Mouse (Mus musculus) liver, adult 2 months (tissue): ENCODE results near the gene Atg3. TPM values are rescaled to one million over a fixed set of nuclear protein-coding genes. Genes with fewer than 3 reads are reported as not detected.

ENCODE experiments used
- DNase-seq: peaks from one replicate; pipeline ENCODE4 v3.0.0-alpha.2; 2011; ENCODE audit warnings: low read depth, low spot score; ENCODE audit errors: extremely low read depth
- H3K27ac ChIP-seq: fragments of 200-500 bp; replicated peaks from 2 replicates; pipeline ENCODE4 v1.5.1; 2012; ENCODE audit warnings: low read depth, mild to moderate bottlenecking, control low read depth, inconsistent platforms, low read length; ENCODE audit not compliant: insufficient read depth
- H3K27me3 ChIP-seq: fragments of 200-500 bp; 2 replicates; pipeline ENCODE4 v1.6.1; 2012; ENCODE audit warnings: mild to moderate bottlenecking, moderate library complexity, low read length, inconsistent platforms; ENCODE audit not compliant: control insufficient read depth, insufficient read depth
- H3K36me3 ChIP-seq: fragments of 200-500 bp; 2 replicates; pipeline ENCODE4 v1.6.1; 2012; ENCODE audit warnings: low read length, inconsistent platforms; ENCODE audit not compliant: control insufficient read depth, insufficient read depth
- H3K4me1 ChIP-seq: fragments of 200-500 bp; 2 replicates; pipeline ENCODE4 v1.6.1; 2011; ENCODE audit warnings: low read length; ENCODE audit not compliant: control insufficient read depth, insufficient read depth
- H3K4me3 ChIP-seq: fragments of 200-500 bp; 2 replicates; pipeline ENCODE4 v1.5.1; 2011; ENCODE audit warnings: low read depth, mild to moderate bottlenecking, control low read depth, low read length, moderate library complexity; ENCODE audit not compliant: insufficient read depth
- H3K79me2 ChIP-seq: fragments of 200-500 bp; 2 replicates; pipeline ENCODE4 v1.6.1; 2012; ENCODE audit warnings: inconsistent platforms, mild to moderate bottlenecking, low read length, moderate library complexity; ENCODE audit not compliant: control insufficient read depth, insufficient read depth
- H3K9ac ChIP-seq: fragments of 200-500 bp; 2 replicates; pipeline ENCODE4 v1.6.1; 2012; ENCODE audit warnings: low read depth, mild to moderate bottlenecking, control low read depth, inconsistent platforms, low read length
- CTCF ChIP-seq: fragments of 200-500 bp; IDR thresholded peaks from 2 replicates; pipeline ENCODE4 v1.5.1; 2011; ENCODE audit warnings: low read depth, low read length, control low read depth
- POLR2A ChIP-seq: fragments of 200-500 bp; IDR thresholded peaks from 2 replicates; pipeline ENCODE4 v1.6.1; 2011; ENCODE audit warnings: low read length, control low read depth; ENCODE audit not compliant: insufficient read depth; ENCODE audit errors: extremely low read depth
- WGBS: fragments of 180-500 bp; shearing (Covaris S2); methylation state at CpG from one replicate; pipeline ENCODE4 v1.1.7; 2018; 5-methylcytosine and 5-hydroxymethylcytosine counted together
- polyA plus RNA-seq: library from polyadenylated mRNA; depleted of rRNA; stranded (reverse); fragments of >200 nt; gene quantifications from 2 replicates; pipeline ENCODE4 v1.2.3, GENCODE M21; 2012
- total RNA-seq: library from RNA; depleted of rRNA; stranded (reverse); fragments of >200 nt; gene quantifications from 2 replicates; pipeline ENCODE4 v1.2.3, GENCODE M21; 2014

Atg3 gene
- total and polyA plus RNA-seq, 2 experiments, result 18.9 to 73.6 TPM

DNA sequence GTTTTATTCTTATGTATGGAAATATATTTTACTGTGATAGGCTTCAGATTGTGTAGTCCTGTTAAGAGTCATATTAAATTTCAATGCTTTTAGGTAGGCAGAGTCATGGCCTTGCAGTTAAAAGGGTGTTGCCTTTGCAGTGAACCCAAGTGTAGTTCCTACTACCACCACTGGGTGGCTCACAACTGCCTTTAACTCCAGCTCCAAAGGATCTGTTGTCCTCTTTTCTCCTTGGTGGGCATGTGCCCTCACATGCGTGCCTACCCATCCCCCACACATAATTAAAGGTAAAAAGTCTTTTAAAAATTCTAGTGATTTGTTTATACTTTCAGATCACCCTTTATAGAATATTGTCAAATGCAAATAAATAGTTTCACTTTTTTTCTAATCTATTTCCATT is 34.0 kb downstream of the Atg3 start:
- 11% methylated on average over 1 of the region's 1 CpGs for WGBS
- DNase-seq, result peak; percentile 66
- H3K27me3 ChIP-seq, result no peaks in the 10 kb centered on the region
- H3K79me2 ChIP-seq, result no peaks in the 10 kb centered on the region
- H3K9ac ChIP-seq, result no peak overlapping the region
- no peak overlapping the region for H3K4me3 ChIP-seq
- TF ChIP-seq POLR2A (no peak), CTCF (peak; percentile 64)
- peaks cover 27% of the 10 kb centered on the region for H3K36me3 ChIP-seq
- no peak overlapping the region for H3K27ac ChIP-seq
- no peaks in the 10 kb centered on the region for H3K4me1 ChIP-seq

DNA sequence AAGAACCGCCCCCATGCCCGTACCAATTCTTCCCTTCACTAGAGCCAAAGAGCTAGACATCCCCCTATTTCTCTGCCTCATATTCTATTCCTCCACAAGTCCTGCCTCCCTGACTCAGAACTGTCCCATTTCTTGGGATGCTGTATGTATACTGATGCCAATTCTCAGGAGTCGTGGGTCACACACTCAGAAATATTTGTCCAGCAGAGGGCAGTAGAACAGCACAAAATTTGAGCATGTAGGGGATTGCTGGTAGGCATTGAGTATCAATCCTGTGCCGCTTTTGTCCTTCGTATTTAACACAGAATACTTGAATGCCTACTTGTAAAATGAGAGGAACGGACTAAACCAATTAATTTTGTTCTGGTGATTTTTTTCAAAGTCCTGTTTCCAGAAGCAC is 38.2 kb downstream of the Atg3 start:
- TF ChIP-seq CTCF (peak; percentile 44), POLR2A (no peak)
- peaks cover 3% of the 10 kb centered on the region for H3K36me3 ChIP-seq
- DNase-seq, result peak; percentile 50
- no peaks in the 10 kb centered on the region for H3K4me1 ChIP-seq
- H3K27ac ChIP-seq, result no peak overlapping the region
- WGBS, result 40% methylated on average over 6 of the region's 6 CpGs
- no peaks in the 10 kb centered on the region for H3K27me3 ChIP-seq
- H3K9ac ChIP-seq, result no peak overlapping the region
- H3K4me3 ChIP-seq, result no peak overlapping the region
- H3K79me2 ChIP-seq, result no peaks in the 10 kb centered on the region

DNA sequence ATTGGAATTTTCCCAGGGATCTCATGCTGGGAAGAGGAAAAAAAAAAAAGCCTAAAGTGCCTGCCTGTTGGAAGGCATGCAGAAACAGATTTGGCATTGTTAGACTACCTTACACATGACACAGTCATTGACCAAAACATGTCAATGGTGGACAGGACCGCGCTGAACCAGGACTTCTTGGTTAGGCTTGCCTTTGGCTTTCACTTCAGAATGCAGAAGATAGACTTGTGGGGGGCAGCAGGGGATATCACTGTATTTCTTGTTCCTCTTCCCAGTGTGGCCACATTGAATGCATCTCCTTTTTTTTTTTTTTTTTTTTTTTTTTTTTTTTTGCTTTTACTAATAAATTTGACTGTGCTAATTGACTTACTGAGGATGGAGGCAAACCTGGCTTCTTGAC is 42.8 kb downstream of the Atg3 start:
- Histone ChIP-seq H3K79me2 (no peaks in the 10 kb centered on the region), H3K4me3 (no peak overlapping the region), H3K4me1 (no peaks in the 10 kb centered on the region; the same call in 1 of the 2 replicates), H3K27me3 (no peaks in the 10 kb centered on the region), H3K36me3 (no peaks in the 10 kb centered on the region), H3K27ac (no peak overlapping the region), H3K9ac (no peak overlapping the region)
- TF ChIP-seq CTCF (no peak), POLR2A (no peak)
- WGBS, result 94% methylated on average over 2 of the region's 2 CpGs
- DNase-seq, result no peak

DNA sequence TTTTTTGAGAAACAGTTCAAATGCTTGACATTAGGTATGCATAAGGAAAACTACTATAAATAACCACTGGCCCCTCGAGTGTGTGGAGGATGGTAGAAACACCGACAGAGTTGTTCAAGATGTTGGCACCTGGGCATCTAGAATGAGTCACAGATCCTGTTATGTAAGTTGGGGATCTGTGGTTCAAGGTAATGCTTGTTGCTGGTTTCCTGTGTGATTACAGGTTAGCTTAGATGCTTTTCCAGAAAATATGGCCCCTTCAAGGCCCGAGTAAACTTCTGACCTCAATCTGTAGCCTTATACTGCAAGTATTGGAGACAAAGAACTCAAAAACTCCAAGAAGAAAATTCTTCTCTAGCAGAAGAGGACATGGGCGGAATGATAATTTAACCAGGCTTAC is 45.9 kb downstream of the Atg3 start:
- Histone ChIP-seq H3K36me3 (no peaks in the 10 kb centered on the region), H3K9ac (no peak overlapping the region), H3K4me3 (no peak overlapping the region), H3K79me2 (no peaks in the 10 kb centered on the region), H3K27me3 (no peaks in the 10 kb centered on the region), H3K4me1 (no peaks in the 10 kb centered on the region; the same call in 1 of the 2 replicates), H3K27ac (no peak overlapping the region)
- 84% methylated on average over 4 of the region's 4 CpGs for WGBS
- TF ChIP-seq CTCF, result no peak
- no peak for DNase-seq

DNA sequence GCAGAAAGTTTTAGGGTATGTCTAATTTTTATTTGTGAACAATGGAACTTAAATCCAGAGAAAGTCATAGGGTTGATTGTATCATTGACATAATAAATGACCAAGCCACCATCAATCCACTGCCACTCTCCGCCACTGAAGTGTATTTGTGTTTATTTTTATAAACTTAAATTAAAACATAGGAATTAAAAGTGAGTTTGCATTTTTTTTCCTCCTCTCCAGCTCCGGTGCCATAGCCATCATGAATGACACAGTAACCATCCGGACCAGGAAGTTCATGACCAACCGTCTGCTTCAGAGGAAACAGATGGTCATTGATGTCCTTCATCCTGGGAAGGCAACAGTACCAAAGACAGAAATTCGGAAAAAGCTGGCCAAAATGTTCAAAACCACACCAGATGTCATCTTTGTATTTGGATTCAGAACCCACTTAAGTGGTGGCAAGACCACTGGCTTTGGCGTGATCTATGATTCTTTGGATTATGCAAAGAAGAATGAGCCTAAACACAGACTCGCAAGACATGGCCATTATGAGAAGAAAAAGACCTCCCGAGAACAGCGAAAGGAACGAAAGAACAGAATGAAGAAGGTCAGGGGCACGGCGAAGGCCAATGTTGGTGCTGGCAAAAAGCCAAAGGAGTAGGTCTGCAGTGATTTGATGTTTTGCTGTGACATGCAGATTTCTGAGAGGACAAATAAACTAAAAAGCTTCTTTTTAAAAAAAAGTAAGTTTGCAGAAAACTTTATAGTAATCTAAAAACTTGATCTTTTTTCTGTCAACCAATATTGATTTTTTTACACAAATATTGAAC is 46.5 kb downstream of the Atg3 start:
- Histone ChIP-seq H3K4me1 (no peaks in the 10 kb centered on the region; the same call in 1 of the 2 replicates), H3K27me3 (no peaks in the 10 kb centered on the region), H3K79me2 (no peaks in the 10 kb centered on the region), H3K4me3 (no peak overlapping the region), H3K27ac (no peak overlapping the region), H3K9ac (no peak overlapping the region), H3K36me3 (no peaks in the 10 kb centered on the region)
- 80% methylated on average over 12 of the region's 12 CpGs for whole genome bisulfite sequencing
- no peak for TF ChIP-seq POLR2A
- DNase-seq, result no peak

DNA sequence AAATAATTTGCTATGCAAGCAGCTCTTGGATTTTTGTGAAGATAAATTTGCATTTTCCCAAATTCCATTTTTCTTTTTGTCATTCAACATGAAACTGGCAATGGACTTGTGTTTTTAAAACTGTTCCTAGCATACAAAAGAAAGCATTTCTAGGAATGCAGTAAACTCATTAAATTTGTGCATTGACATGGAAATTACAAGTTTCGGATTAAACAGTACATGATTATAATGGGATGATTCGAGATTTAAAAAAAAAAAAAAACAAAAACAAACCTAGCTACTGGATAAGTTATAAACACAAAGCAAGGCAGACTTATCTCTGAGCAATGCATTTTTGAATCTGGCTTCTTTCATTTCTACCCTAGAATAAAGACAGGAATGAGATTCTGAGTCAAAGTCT is 63.4 kb downstream of the Atg3 start:
- no peak for TF ChIP-seq POLR2A
- no peak for TF ChIP-seq CTCF
- WGBS, result 64% methylated on average over 2 of the region's 2 CpGs
- no peaks in the 10 kb centered on the region for H3K36me3 ChIP-seq
- H3K4me3 ChIP-seq, result no peak overlapping the region
- no peak for DNase-seq
- H3K9ac ChIP-seq, result no peak overlapping the region
- no peaks in the 10 kb centered on the region for H3K79me2 ChIP-seq
- no peak overlapping the region for H3K27ac ChIP-seq
- H3K4me1 ChIP-seq, result no peaks in the 10 kb centered on the region
- H3K27me3 ChIP-seq, result no peaks in the 10 kb centered on the region
